Mouse (Mus musculus): Measurements from ENCODE around the gene Krt84. TPM values are rescaled to one million over a fixed set of nuclear protein-coding genes. Genes with fewer than 3 reads are reported as not detected.
"Not testable (repeated sequence)": the region's sequence is repeated elsewhere in the genome, so short reads cannot be mapped to it uniquely, and the experiment has no call there.

The Krt84 gene
- polyA plus RNA-seq (2015; fragmentation: Nextera tagmentation; extraction: Ambion mirVana) = 0.29 and 0.31 TPM in 2 replicates

- no peak for DNase-seq (ENCODE audit: low spot score)
Observed at GRCm38 (mm10) chr15:101532720-101533119, at the start of gene Krt84. Krt84 (minus strand) TSS chr15:101532820.

- DNase-seq (ENCODE audit: low spot score) = no peak
Observed at GRCm38 (mm10) chr15:101581701-101582100, 49.1 kb upstream of the Krt84 start.

- DNase-seq (ENCODE audit: low spot score) = no peak
Observed at GRCm38 (mm10) chr15:101575506-101575905, 42.9 kb upstream of the Krt84 start.

- DNase-seq (ENCODE audit: low spot score) = no peak
Observed at GRCm38 (mm10) chr15:101573796-101574345, 41.3 kb upstream of the Krt84 start, which contains the start of gene Krt75. Krt75 (minus strand) TSS chr15:101573904.

GRCm38 (mm10) chr15:101567780-101568179 is 35.2 kb upstream of the Krt84 start:
- no peak for DNase-seq (ENCODE audit: low spot score)

GRCm38 (mm10) chr15:101562850-101563249 is 30.2 kb upstream of the Krt84 start, which contains the start of gene Krt90:
Krt90 (minus strand) TSS chr15:101562950.
- DNase-seq (ENCODE audit: low spot score) = no peak

- DNase-seq (ENCODE audit: low spot score) = no peak
Observed at GRCm38 (mm10) chr15:101558034-101558646, 25.5 kb upstream of the Krt84 start.

GRCm38 (mm10) chr15:101553169-101553568 is 20.5 kb upstream of the Krt84 start:
- DNase-seq (ENCODE audit: low spot score) = peak; percentile 53

- DNase-seq (ENCODE audit: low spot score) = no peak
Observed at GRCm38 (mm10) chr15:101552188-101552587, 19.6 kb upstream of the Krt84 start.

GRCm38 (mm10) chr15:101550567-101550966 is 17.9 kb upstream of the Krt84 start, which contains the start of gene Krt82:
Krt82 (minus strand) TSS chr15:101550667.
- no peak for DNase-seq (ENCODE audit: low spot score)

GRCm38 (mm10) chr15:101544478-101544877 is 11.9 kb upstream of the Krt84 start:
- no peak for DNase-seq (ENCODE audit: low spot score)

- DNase-seq (ENCODE audit: low spot score) = no peak
Observed at GRCm38 (mm10) chr15:101542543-101542942, 9.9 kb upstream of the Krt84 start.

- no peak for DNase-seq (ENCODE audit: low spot score)
Observed at GRCm38 (mm10) chr15:101538580-101538900, 5.9 kb upstream of the Krt84 start.

GRCm38 (mm10) chr15:101537864-101538579 is 5.4 kb upstream of the Krt84 start:
- no peak for DNase-seq (ENCODE audit: low spot score)

GRCm38 (mm10) chr15:101536054-101536850 is 3.6 kb upstream of the Krt84 start:
- DNase-seq (ENCODE audit: low spot score) = no peak

GRCm38 (mm10) chr15:101522556-101523232 is 9.9 kb downstream of the Krt84 start:
- DNase-seq (ENCODE audit: low spot score) = no peak

- peak; percentile 43 for DNase-seq (ENCODE audit: low spot score)
Observed at GRCm38 (mm10) chr15:101519792-101520191, 12.8 kb downstream of the Krt84 start.

GRCm38 (mm10) chr15:101517161-101517560 is 15.5 kb downstream of the Krt84 start, which contains the start of gene Gm49425:
Gm49425 (minus strand) TSS chr15:101517261.
- not testable (repeated sequence) for DNase-seq (ENCODE audit: low spot score)

GRCm38 (mm10) chr15:101508247-101508646 is 24.4 kb downstream of the Krt84 start:
- DNase-seq (ENCODE audit: low spot score) = no peak

- DNase-seq (ENCODE audit: low spot score) = no peak
Observed at GRCm38 (mm10) chr15:101506896-101507758, 25.5 kb downstream of the Krt84 start.
